Mouse (Mus musculus) cerebellum, postnatal 10 days (tissue): Measurements from ENCODE around the gene Focad.

Experiments used
- DNase-seq, 2 experiments: peaks; one replicate each; pipeline ENCODE4 v3.0.0; 2021; ENCODE audit warnings: mixed read lengths in 2 of 2

The Focad gene

GRCm38 (mm10) chr4:88094062-88094767, at the start of gene Focad:
TSS of gene Focad (plus strand) at chr4:88094629.
- peak; percentile 98 to 99 for DNase-seq

GRCm38 (mm10) chr4:88045151-88045550, 49.3 kb upstream of the Focad start:
- no peak for DNase-seq

GRCm38 (mm10) chr4:88046280-88046679, 48.1 kb upstream of the Focad start:
- no peak for DNase-seq

GRCm38 (mm10) chr4:88075388-88075787, 19.0 kb upstream of the Focad start:
- DNase-seq, result no peak

- DNase-seq, result no peak
These were observed 15.4 kb upstream of the Focad start for GRCm38 (mm10) chr4:88078983-88079382.

GRCm38 (mm10) chr4:88081417-88081816, 13.0 kb upstream of the Focad start:
- no peak for DNase-seq

- no peak for DNase-seq
These were observed 12.5 kb upstream of the Focad start for GRCm38 (mm10) chr4:88081885-88082284.

- DNase-seq, result no peak
These were observed 12.0 kb upstream of the Focad start for GRCm38 (mm10) chr4:88082381-88082780.

GRCm38 (mm10) chr4:88083781-88084180, 10.6 kb upstream of the Focad start:
- DNase-seq, result no peak

GRCm38 (mm10) chr4:88090316-88090715, 4.1 kb upstream of the Focad start:
- peak; percentile 81 to 82 for DNase-seq

GRCm38 (mm10) chr4:88094768-88095420, 465 bp downstream of the Focad start:
- DNase-seq, result no peak

GRCm38 (mm10) chr4:88095693-88096092, 1.3 kb downstream of the Focad start:
- DNase-seq, result no peak

GRCm38 (mm10) chr4:88108585-88108984, 14.2 kb downstream of the Focad start:
- DNase-seq, result no peak

GRCm38 (mm10) chr4:88117331-88117730, 22.9 kb downstream of the Focad start:
- peak; percentile 19 for DNase-seq

- no peak for DNase-seq
These were observed 23.5 kb downstream of the Focad start for GRCm38 (mm10) chr4:88117942-88118341.

GRCm38 (mm10) chr4:88118750-88119395, 24.4 kb downstream of the Focad start:
- no peak for DNase-seq

- no peak for DNase-seq
These were observed 25.7 kb downstream of the Focad start for GRCm38 (mm10) chr4:88120091-88120490.

- DNase-seq, result no peak
These were observed 28.0 kb downstream of the Focad start for GRCm38 (mm10) chr4:88122472-88122871.

- no peak for DNase-seq
These were observed 41.5 kb downstream of the Focad start for GRCm38 (mm10) chr4:88135936-88136335.

GRCm38 (mm10) chr4:88136528-88136927, 42.1 kb downstream of the Focad start:
- DNase-seq, result no peak

GRCm38 (mm10) chr4:88138366-88138917, 44.0 kb downstream of the Focad start:
- DNase-seq, result no peak

- DNase-seq, result no peak
These were observed 55.0 kb downstream of the Focad start for GRCm38 (mm10) chr4:88149462-88149861.

GRCm38 (mm10) chr4:88155490-88156160, 61.2 kb downstream of the Focad start:
- peak; percentile 66 to 68 for DNase-seq
